Mouse (Mus musculus) embryonic facial prominence, embryonic 11.5 days (tissue): ENCODE results near the gene Hpse. TPM values are rescaled to one million over a fixed set of nuclear protein-coding genes. Genes with fewer than 3 reads are reported as not detected.

Source experiments
- ATAC-seq: fragments of 200-750 bp; cut with Nextera tagmentation; replicated peaks from 2 replicates; pipeline ENCODE4 v1.8.0; 2017; ENCODE audit warnings: low read depth; ENCODE audit not compliant: insufficient number of reproducible peaks, low FRiP score, low TSS enrichment
- DNase-seq: peaks from one replicate; pipeline ENCODE4 v3.0.0-alpha.2; 2015; ENCODE audit warnings: low spot score
- H3K27ac ChIP-seq: fragments of 300-500 bp; sonication (generic); replicated peaks from 2 replicates; pipeline ENCODE4 v1.5.1; 2014; ENCODE audit warnings: mild to moderate bottlenecking, low read depth, low read length, control low read depth
- H3K27me3 ChIP-seq: fragments of 300-500 bp; sonication (generic); 2 replicates; pipeline ENCODE4 v1.6.1; 2014; ENCODE audit warnings: mild to moderate bottlenecking, low read length, moderate library complexity, mixed read lengths; ENCODE audit not compliant: control insufficient read depth, insufficient read depth
- H3K36me3 ChIP-seq: fragments of 300-500 bp; sonication (generic); replicated peaks from 2 replicates; pipeline ENCODE4 v1.6.1; 2014; ENCODE audit warnings: low read depth, mild to moderate bottlenecking, low read length, moderate library complexity, mixed read lengths; ENCODE audit not compliant: control insufficient read depth, insufficient read depth
- H3K4me1 ChIP-seq: fragments of 300-500 bp; sonication (generic); 2 replicates; pipeline ENCODE4 v1.6.1; 2014; ENCODE audit warnings: low read length, mixed read lengths; ENCODE audit not compliant: control insufficient read depth, insufficient read depth
- H3K4me2 ChIP-seq: fragments of 300-500 bp; sonication (generic); 2 replicates; pipeline ENCODE4 v1.6.1; 2014; ENCODE audit warnings: low read depth, mild to moderate bottlenecking, control low read depth, low read length, moderate library complexity
- H3K4me3 ChIP-seq: fragments of 300-500 bp; sonication (generic); 2 replicates; pipeline ENCODE4 v1.5.1; 2014; ENCODE audit warnings: low read depth, low read length, control low read depth
- H3K9ac ChIP-seq: fragments of 300-500 bp; sonication (generic); replicated peaks from 2 replicates; pipeline ENCODE4 v1.6.1; 2014; ENCODE audit warnings: mild to moderate bottlenecking, control low read depth, low read length
- H3K9me3 ChIP-seq: fragments of 300-500 bp; sonication (generic); replicated peaks from 2 replicates; pipeline ENCODE4 v1.6.1; 2016; ENCODE audit warnings: mild to moderate bottlenecking, low read length, inconsistent platforms, mixed read lengths; ENCODE audit not compliant: control insufficient read depth
- WGBS: fragments of 180-500 bp; shearing (Covaris S2); extraction: QIAGEN DNeasy Blood & Tissue Kit; methylation state at CpG from one replicate; pipeline ENCODE4 v1.1.7; 2014; 5-methylcytosine and 5-hydroxymethylcytosine counted together
- polyA plus RNA-seq: library from polyadenylated mRNA; unstranded; fragments of >200 nt; fragmentation: Nextera tagmentation; extraction: Ambion mirVana; gene quantifications from 2 replicates; pipeline ENCODE4 v1.2.1, GENCODE M21; 2014

The Hpse gene
- polyA plus RNA-seq, 1 experiment from 2014 or later, result 1.1 TPM

GRCm38 (mm10) chr5:100648046-100648445 is 71.5 kb downstream of the Hpse start:
- H3K36me3 ChIP-seq, result no peaks in the 10 kb centered on the region
- H3K4me1 ChIP-seq, result no peaks in the 10 kb centered on the region
- no peaks in the 10 kb centered on the region for H3K9me3 ChIP-seq
- no peak overlapping the region for H3K4me3 ChIP-seq
- no peak overlapping the region for H3K27ac ChIP-seq
- no peak for ATAC-seq
- H3K4me2 ChIP-seq, result no peak overlapping the region
- no peak overlapping the region for H3K9ac ChIP-seq
- no peaks in the 10 kb centered on the region for H3K27me3 ChIP-seq
- no peak for DNase-seq
- WGBS, result 67% methylated on average over 10 of the region's 10 CpGs

- Histone ChIP-seq H3K36me3 (no peaks in the 10 kb centered on the region), H3K27ac (no peak overlapping the region), H3K9ac (no peak overlapping the region), H3K4me2 (no peak overlapping the region), H3K9me3 (no peaks in the 10 kb centered on the region), H3K27me3 (no peaks in the 10 kb centered on the region), H3K4me3 (no peak overlapping the region), H3K4me1 (no peaks in the 10 kb centered on the region)
- DNase-seq (no peak), ATAC-seq (no peak)
- WGBS, result 86% methylated on average over 4 of the region's 4 CpGs
Observed at GRCm38 (mm10) chr5:100646558-100646957, 73.0 kb downstream of the Hpse start.

DNA sequence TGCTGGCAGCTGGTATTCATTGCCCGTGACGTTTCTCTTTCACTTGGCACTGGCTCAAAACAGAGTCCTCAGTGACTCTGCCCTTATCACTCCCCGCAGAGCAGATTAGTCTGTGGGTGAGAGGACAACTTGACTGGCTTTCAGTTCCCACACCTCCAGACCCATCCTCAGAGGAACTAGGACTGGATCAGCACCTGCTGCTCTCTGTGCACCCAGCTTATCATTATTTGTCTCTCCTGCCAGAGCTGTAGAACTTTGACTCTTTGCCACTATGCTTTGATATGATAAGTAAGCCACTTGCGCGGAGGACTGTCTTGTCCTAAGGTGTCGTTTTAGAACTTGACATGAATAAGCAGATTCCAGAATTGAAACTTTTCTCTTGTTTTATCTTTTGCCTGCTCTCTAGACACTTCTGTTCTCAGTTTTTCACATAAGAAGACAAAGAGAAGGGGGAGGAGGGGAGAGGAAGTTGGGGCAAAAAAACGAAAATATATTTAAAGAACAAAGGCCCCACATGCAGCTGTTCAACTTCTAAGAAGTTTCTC is 75.5 kb downstream of the Hpse start:
- Histone ChIP-seq H3K9me3 (no peaks in the 10 kb centered on the region), H3K4me3 (no peak overlapping the region), H3K27ac (no peak overlapping the region), H3K4me1 (no peaks in the 10 kb centered on the region), H3K36me3 (no peaks in the 10 kb centered on the region), H3K9ac (no peak overlapping the region), H3K27me3 (no peaks in the 10 kb centered on the region), H3K4me2 (no peak overlapping the region)
- no peak for ATAC-seq
- no peak for DNase-seq
- WGBS, result 77% methylated on average over 7 of the region's 7 CpGs

DNA sequence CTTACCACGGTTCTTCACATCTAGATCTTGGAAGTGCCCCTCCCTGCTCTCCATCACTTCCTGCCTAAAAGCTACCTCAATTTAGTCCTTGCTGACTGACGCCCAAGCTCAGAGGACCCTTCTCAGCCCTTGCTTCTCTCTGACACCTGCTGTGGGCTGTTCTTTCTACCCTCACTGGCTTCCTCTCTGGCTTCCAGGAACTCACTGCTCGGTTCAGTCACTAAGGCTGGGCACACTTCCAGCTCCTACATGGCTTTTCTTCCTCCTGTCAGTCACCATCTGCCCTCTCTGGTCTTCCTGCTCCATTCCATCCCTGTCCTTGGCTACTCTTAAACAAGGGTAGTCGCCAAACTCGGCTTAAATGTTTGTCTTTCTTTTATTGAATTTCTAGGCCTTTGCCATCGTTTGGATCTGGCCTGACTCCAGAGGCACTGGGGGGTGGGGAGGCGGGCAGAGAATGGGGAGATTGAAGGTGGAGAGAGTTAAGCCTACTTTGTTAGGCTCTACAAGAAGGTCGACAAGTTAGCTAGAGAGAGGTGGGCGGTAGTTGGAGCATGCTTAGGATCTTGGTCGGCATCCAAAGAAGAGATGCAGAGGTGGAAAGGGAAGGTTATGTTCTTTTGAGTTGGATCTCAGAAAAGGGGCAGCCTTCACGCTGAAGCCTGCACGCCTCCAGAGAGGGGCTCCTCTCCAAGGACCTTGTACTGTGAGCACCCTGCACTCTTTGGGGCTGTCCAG is 76.1 kb downstream of the Hpse start:
- H3K4me2 ChIP-seq, result no peak overlapping the region
- no peak overlapping the region for H3K9ac ChIP-seq
- ATAC-seq (no peak), DNase-seq (no peak)
- no peaks in the 10 kb centered on the region for H3K9me3 ChIP-seq
- 82% methylated on average over 12 of the region's 12 CpGs for WGBS
- no peaks in the 10 kb centered on the region for H3K36me3 ChIP-seq
- H3K27ac ChIP-seq, result no peak overlapping the region
- H3K27me3 ChIP-seq, result no peaks in the 10 kb centered on the region
- H3K4me3 ChIP-seq, result no peak overlapping the region
- no peaks in the 10 kb centered on the region for H3K4me1 ChIP-seq

DNA sequence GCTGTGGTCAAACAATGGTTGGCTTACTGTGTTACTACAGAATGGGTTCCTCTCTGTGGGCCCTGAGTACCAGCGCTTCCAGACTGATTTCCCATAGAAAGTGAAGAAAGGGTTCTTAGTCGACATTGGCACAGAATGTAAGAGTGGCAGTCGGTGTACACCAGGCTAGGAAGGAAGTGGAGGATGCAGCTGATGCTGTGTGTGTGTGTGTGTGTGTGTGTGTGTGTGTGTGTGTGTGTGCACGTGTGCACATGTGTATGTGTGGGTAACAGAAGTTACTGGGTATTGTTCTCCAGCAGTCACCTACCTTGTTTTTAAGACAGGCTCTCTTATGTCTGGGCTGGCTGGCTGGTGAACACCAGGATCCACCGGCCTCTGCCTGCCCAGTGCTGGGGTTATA is 77.2 kb downstream of the Hpse start:
- Histone ChIP-seq H3K36me3 (no peaks in the 10 kb centered on the region), H3K27ac (no peak overlapping the region), H3K4me1 (no peaks in the 10 kb centered on the region), H3K9ac (no peak overlapping the region), H3K9me3 (no peaks in the 10 kb centered on the region), H3K27me3 (no peaks in the 10 kb centered on the region), H3K4me3 (no peak overlapping the region), H3K4me2 (no peak overlapping the region)
- ATAC-seq (no peak), DNase-seq (no peak)
- 88% methylated on average over 5 of the region's 5 CpGs for WGBS

- Histone ChIP-seq H3K27me3 (no peaks in the 10 kb centered on the region), H3K9ac (no peak overlapping the region), H3K9me3 (no peaks in the 10 kb centered on the region), H3K4me1 (no peaks in the 10 kb centered on the region), H3K4me2 (no peak overlapping the region), H3K4me3 (no peak overlapping the region), H3K27ac (no peak overlapping the region), H3K36me3 (no peaks in the 10 kb centered on the region)
- WGBS, result 78% methylated on average over 8 of the region's 8 CpGs
- ATAC-seq (no peak), DNase-seq (no peak)
Observed at GRCm38 (mm10) chr5:100638483-100638882, 81.0 kb downstream of the Hpse start.

- H3K9me3 ChIP-seq, result no peaks in the 10 kb centered on the region
- 75% methylated on average over 8 of the region's 8 CpGs for WGBS
- H3K27ac ChIP-seq, result no peak overlapping the region
- DNase-seq (no peak), ATAC-seq (no peak)
- no peak overlapping the region for H3K4me3 ChIP-seq
- no peaks in the 10 kb centered on the region for H3K27me3 ChIP-seq
- no peaks in the 10 kb centered on the region for H3K36me3 ChIP-seq
- no peaks in the 10 kb centered on the region for H3K4me1 ChIP-seq
- H3K9ac ChIP-seq, result no peak overlapping the region
- H3K4me2 ChIP-seq, result no peak overlapping the region
Observed at GRCm38 (mm10) chr5:100636794-100637544, 82.5 kb downstream of the Hpse start.

- no peak overlapping the region for H3K27ac ChIP-seq
- DNase-seq, result no peak
- H3K4me1 ChIP-seq, result no peaks in the 10 kb centered on the region
- H3K9me3 ChIP-seq, result no peaks in the 10 kb centered on the region
- H3K27me3 ChIP-seq, result no peaks in the 10 kb centered on the region
- no peak overlapping the region for H3K4me3 ChIP-seq
- ATAC-seq, result no peak
- H3K9ac ChIP-seq, result no peak overlapping the region
- no peaks in the 10 kb centered on the region for H3K36me3 ChIP-seq
- H3K4me2 ChIP-seq, result no peak overlapping the region
- 89% methylated on average over 4 of the region's 4 CpGs for WGBS
Observed at GRCm38 (mm10) chr5:100635908-100636307, 83.6 kb downstream of the Hpse start.
